Mouse (Mus musculus) myocyte (in vitro differentiated cells): ENCODE results near the gene Gm45062. TPM values are rescaled to one million over a fixed set of nuclear protein-coding genes. Genes with fewer than 3 reads are reported as not detected.

Experiments used
- H3K27me3 ChIP-seq: one replicate; pipeline ENCODE4 v1.6.1; 2011; ENCODE audit not compliant: control insufficient read depth, insufficient read depth, insufficient read length
- H3K36me3 ChIP-seq: one replicate; pipeline ENCODE4 v1.6.1; 2011; ENCODE audit not compliant: control insufficient read depth, insufficient read depth
- H3K4me2 ChIP-seq: one replicate; pipeline ENCODE4 v1.6.1; 2011; ENCODE audit warnings: low read depth, control low read depth
- H3K4me3 ChIP-seq: one replicate; pipeline ENCODE4 v1.5.1; 2011; ENCODE audit warnings: mild to moderate bottlenecking, control low read depth, moderate library complexity
- H3K79me2 ChIP-seq: one replicate; pipeline ENCODE4 v1.6.1; 2011; ENCODE audit not compliant: control insufficient read depth, insufficient read depth
- H3ac ChIP-seq: one replicate; pipeline ENCODE4 v1.6.1; 2011; ENCODE audit not compliant: control insufficient read depth, insufficient read length
- CEBPB ChIP-seq: IDR thresholded peaks from 2 replicates; pipeline ENCODE4 v1.6.1; 2011; ENCODE audit warnings: mild to moderate bottlenecking, moderate library complexity; ENCODE audit not compliant: poor library complexity, insufficient read depth, severe bottlenecking
- E2F4 ChIP-seq: IDR thresholded peaks from one replicate; pipeline ENCODE4 v1.6.1; 2011; ENCODE audit warnings: mild to moderate bottlenecking, control low read depth, moderate library complexity; ENCODE audit not compliant: insufficient read depth
- MAX ChIP-seq: IDR thresholded peaks from one replicate; pipeline ENCODE4 v1.6.1; 2011; ENCODE audit warnings: low read depth, mild to moderate bottlenecking, control low read depth
- MYOD1 ChIP-seq, 3 experiments: IDR thresholded peaks; one replicate each; pipeline ENCODE4 v1.6.1; 2011; ENCODE audit warnings: control low read depth in 2 of 3, low read depth in 2 of 3, mild to moderate bottlenecking in 2 of 3, moderate library complexity in 1 of 3; ENCODE audit not compliant: insufficient read length in 2 of 3, control insufficient read depth in 1 of 3
- MYOG ChIP-seq, 3 experiments: IDR thresholded peaks; one replicate each; pipeline ENCODE4 v1.6.1; 2011; ENCODE audit warnings: control low read depth in 2 of 3, low read depth in 2 of 3, mild to moderate bottlenecking in 2 of 3; ENCODE audit not compliant: insufficient read length in 2 of 3, control insufficient read depth in 1 of 3, insufficient read depth in 1 of 3
- POLR2A ChIP-seq: IDR thresholded peaks from one replicate; pipeline ENCODE4 v1.6.1; 2011; ENCODE audit warnings: low read depth, mild to moderate bottlenecking, control low read depth, moderate library complexity; ENCODE audit not compliant: insufficient read length
- POLR2AphosphoS2 ChIP-seq: IDR thresholded peaks from one replicate; pipeline ENCODE4 v1.6.1; 2011; ENCODE audit warnings: low read depth, control low read depth; ENCODE audit not compliant: insufficient read length
- REST ChIP-seq: IDR thresholded peaks from one replicate; pipeline ENCODE4 v1.6.1; 2011; ENCODE audit warnings: mild to moderate bottlenecking, control low read depth, moderate library complexity; ENCODE audit not compliant: insufficient read depth, insufficient read length
- SRF ChIP-seq: IDR thresholded peaks from one replicate; pipeline ENCODE4 v1.6.1; 2011; ENCODE audit warnings: low read depth; ENCODE audit not compliant: control insufficient read depth, insufficient read length
- TCF12 ChIP-seq: IDR thresholded peaks from one replicate; pipeline ENCODE4 v1.6.1; 2011; ENCODE audit warnings: mild to moderate bottlenecking, control low read depth; ENCODE audit not compliant: poor library complexity, insufficient read depth, severe bottlenecking
- TCF3 ChIP-seq: IDR thresholded peaks from one replicate; pipeline ENCODE4 v1.6.1; 2011; ENCODE audit warnings: low read depth, control low read depth; ENCODE audit not compliant: insufficient read length
- USF1 ChIP-seq: IDR thresholded peaks from one replicate; pipeline ENCODE4 v1.6.1; 2011; ENCODE audit warnings: low read depth, mild to moderate bottlenecking, control low read depth, moderate library complexity
- polyA plus RNA-seq: library from polyadenylated mRNA; unstranded; fragments of >200 nt; fragmentation: generic; extraction: Trizol; gene quantifications from one replicate; pipeline ENCODE4 v1.2.1, GENCODE M21; 2012; ENCODE audit warnings: missing spikeins

The Gm45062 gene
- polyA plus RNA-seq, 1 experiment: 0.71 TPM

DNA sequence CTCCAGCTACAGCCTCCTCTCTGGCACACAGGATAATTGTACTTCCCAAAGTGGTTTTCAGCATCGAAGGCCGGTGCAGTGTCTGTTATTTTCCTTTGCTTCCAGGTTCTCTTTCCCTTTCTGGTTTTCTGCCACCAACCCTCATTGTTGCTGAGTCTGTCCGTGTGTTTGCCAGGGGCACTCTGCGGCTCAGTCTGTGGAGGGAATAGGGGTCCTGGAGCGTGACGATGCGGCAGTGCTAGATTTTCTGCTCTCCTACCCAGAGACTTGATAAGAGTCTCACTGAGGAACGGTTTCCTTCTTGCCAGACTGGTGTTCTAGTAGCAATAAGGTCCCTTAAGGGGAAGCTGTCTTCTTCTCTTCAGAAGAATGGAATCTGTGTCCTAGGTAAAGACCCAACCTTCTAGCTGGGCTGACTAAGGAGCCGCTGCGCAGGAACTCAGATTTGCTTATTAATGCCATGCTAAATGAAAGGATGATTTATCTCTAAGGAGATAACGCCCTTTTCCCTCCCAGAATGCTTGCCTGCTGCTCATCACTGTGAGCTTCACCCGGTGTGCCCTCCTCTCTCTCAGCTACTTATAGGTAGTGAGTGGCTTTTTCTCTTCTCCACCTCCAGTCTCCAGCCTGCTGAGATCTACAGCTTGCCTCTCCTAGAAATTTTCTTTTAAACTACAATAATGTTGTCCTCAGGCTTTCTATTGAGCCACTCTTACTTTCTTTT, 104.9 kb downstream of the Gm45062 start:
- TF ChIP-seq MAX (no peak), USF1 (no peak), E2F4 (no peak)
- Histone ChIP-seq H3K4me3 (no peak overlapping the region), H3K4me2 (no peak overlapping the region), H3ac (no peak overlapping the region), H3K79me2 (no peaks in the 10 kb centered on the region), H3K27me3 (no peaks in the 10 kb centered on the region), H3K36me3 (no peaks in the 10 kb centered on the region)

DNA sequence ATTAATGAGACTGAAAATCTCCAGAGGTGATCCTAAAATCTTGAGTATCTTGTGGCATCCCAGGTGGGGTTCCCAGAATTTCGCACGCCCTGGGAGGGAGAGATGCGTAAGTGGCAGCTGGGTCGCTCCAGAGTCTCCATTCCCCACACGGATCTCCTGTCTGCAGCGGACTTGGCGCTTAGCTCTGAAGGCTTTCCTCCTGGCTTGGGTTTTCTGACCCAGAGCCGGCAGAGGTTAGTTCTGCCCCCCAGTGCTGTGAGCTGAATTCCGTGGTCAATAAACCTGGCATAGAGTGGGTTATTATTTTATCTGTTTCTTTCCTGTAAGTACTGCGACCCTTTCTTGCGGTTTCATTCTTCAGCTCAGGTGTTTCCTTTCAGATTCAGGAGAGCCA, 105.5 kb downstream of the Gm45062 start:
- TF ChIP-seq CEBPB (no peak), REST (no peak), POLR2AphosphoS2 (no peak), MYOG (IDR thresholded peaks at IDR 0.05; ENCODE audit: control insufficient read depth in 1 of 3, insufficient read depth in 1 of 3, insufficient read length in 2 of 3, low read depth in 2 of 3) (no peak), POLR2A (no peak), MYOD1 (IDR thresholded peaks at IDR 0.05; ENCODE audit: control insufficient read depth in 1 of 3, insufficient read length in 2 of 3, low read depth in 2 of 3) (no peak), TCF3 (no peak), MAX (no peak), USF1 (no peak), TCF12 (no peak), SRF (no peak), E2F4 (no peak)
- no peaks in the 10 kb centered on the region for H3K36me3 ChIP-seq
- H3K79me2 ChIP-seq: no peaks in the 10 kb centered on the region
- H3ac ChIP-seq: no peak overlapping the region
- no peak overlapping the region for H3K4me2 ChIP-seq
- H3K27me3 ChIP-seq: no peaks in the 10 kb centered on the region
- no peak overlapping the region for H3K4me3 ChIP-seq

DNA sequence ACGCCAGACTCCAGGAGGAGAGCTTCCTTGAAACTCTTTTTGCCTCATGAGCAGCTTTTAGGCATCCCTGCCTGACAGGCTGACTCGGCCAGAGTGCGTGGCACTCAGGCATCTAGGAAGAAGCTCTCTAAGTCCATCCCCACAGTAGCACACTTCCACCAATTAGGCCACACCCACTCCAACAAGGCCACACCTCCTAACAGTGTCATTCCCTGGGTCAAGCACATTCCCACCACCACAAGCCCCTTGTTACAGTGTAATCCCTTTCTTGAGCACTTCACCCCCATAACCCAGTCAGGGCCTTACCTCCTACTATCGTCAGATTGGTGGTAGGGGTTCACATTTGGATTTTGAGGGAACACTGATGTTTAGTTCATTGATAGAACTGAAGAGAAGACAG, 108.4 kb downstream of the Gm45062 start:
- Histone ChIP-seq H3K4me2 (no peak overlapping the region), H3K79me2 (no peaks in the 10 kb centered on the region), H3ac (no peak overlapping the region), H3K4me3 (no peak overlapping the region), H3K27me3 (no peaks in the 10 kb centered on the region), H3K36me3 (no peaks in the 10 kb centered on the region)
- TF ChIP-seq MYOD1 (IDR thresholded peaks at IDR 0.05; ENCODE audit: control insufficient read depth in 1 of 3, insufficient read length in 2 of 3, low read depth in 2 of 3): no peak
- no peak for TF ChIP-seq TCF3
- TF ChIP-seq SRF: no peak
- no peak for TF ChIP-seq REST
- TF ChIP-seq CEBPB: no peak
- no peak for TF ChIP-seq USF1
- TF ChIP-seq POLR2AphosphoS2: no peak
- no peak for TF ChIP-seq MAX
- TF ChIP-seq POLR2A: no peak
- TF ChIP-seq E2F4: no peak
- no peak for TF ChIP-seq MYOG (IDR thresholded peaks at IDR 0.05; ENCODE audit: control insufficient read depth in 1 of 3, insufficient read depth in 1 of 3, insufficient read length in 2 of 3, low read depth in 2 of 3)
- no peak for TF ChIP-seq TCF12

DNA sequence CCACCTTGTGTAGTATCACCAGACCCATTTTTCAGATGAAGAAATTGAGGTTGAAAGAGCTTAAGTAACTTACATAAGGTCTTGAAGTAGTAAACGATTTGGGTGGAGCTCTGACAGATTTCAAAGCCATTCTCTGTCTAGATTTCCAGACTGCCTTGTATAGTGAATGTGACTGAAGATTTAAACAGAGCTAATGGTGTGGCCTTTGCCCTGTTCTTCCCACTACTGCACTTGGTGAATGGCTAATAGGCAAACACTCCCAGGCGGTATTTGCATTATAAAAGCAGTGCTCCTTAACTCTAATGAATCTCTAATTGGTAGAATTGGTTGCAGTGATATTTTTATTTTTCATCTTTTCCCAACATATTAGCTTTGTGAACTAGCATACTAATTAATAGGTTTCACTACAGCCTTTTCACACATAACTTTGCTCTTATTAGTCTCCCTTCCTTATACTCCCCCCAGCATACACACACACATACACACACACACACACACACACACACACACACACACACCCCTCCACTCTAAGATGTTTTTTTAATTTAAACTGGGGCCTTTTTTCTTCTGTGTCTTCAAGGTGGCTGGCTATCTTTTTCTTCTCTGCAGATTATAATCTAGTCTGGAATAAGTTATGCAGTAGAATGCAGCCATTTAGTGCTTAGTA, 109.1 kb downstream of the Gm45062 start:
- Histone ChIP-seq H3ac (no peak overlapping the region), H3K4me3 (no peak overlapping the region)

DNA sequence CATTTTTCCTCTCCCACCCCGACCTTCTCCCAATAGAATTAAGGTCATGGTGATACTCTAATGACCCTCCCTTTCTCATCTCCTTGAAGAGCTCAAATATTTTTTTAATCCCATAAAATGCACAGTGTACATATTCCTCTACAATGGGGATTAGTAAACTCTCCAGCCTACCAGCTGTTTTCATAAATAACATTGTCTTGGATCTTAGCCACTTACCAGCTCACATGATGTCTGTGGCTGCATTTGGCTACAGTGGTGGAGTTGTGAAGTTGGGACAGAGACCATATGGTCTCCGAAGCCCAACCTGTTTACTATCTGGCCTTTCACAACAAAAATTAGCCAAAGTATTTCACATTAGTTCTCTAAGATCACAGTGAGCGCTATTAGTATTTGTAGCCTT, 111.4 kb downstream of the Gm45062 start:
- Histone ChIP-seq H3K36me3 (no peaks in the 10 kb centered on the region), H3K79me2 (no peaks in the 10 kb centered on the region), H3K27me3 (no peaks in the 10 kb centered on the region), H3ac (no peak overlapping the region), H3K4me2 (no peak overlapping the region), H3K4me3 (no peak overlapping the region)
- TF ChIP-seq TCF12 (peak; percentile 5), USF1 (peak; percentile 57), MYOD1 (IDR thresholded peaks at IDR 0.05; ENCODE audit: control insufficient read depth in 1 of 3, insufficient read length in 2 of 3, low read depth in 2 of 3) (peak in 2 of 3 experiments; percentile 19 to 44), TCF3 (no peak)

More for the DNA sequence above, 109.1 kb downstream of the Gm45062 start:
- Histone ChIP-seq H3K4me2 (no peak overlapping the region), H3K79me2 (no peaks in the 10 kb centered on the region), H3K36me3 (no peaks in the 10 kb centered on the region), H3K27me3 (no peaks in the 10 kb centered on the region)
- TF ChIP-seq CEBPB: no peak
- TF ChIP-seq USF1: no peak
- TF ChIP-seq MAX: no peak
- no peak for TF ChIP-seq POLR2A
- TF ChIP-seq MYOG (IDR thresholded peaks at IDR 0.05; ENCODE audit: control insufficient read depth in 1 of 3, insufficient read depth in 1 of 3, insufficient read length in 2 of 3, low read depth in 2 of 3): no peak
- no peak for TF ChIP-seq TCF12
